Mouse (Mus musculus) heart, adult 2 months (tissue): ENCODE results near the gene Katnb1.

Experiments
- CTCF ChIP-seq: fragments of 200-600 bp; IDR thresholded peaks from 2 replicates; pipeline ENCODE4 v1.8.1; 2022; ENCODE audit warnings: antibody characterized with exemption, mild to moderate bottlenecking, moderate library complexity
- EP300 ChIP-seq: fragments of 200-500 bp; IDR thresholded peaks from 2 replicates; pipeline ENCODE4 v1.6.1; 2011; ENCODE audit warnings: low read depth, low read length, control low read depth; ENCODE audit not compliant: insufficient read depth
- POLR2A ChIP-seq: fragments of 200-500 bp; IDR thresholded peaks from 2 replicates; pipeline ENCODE4 v1.6.1; 2011; ENCODE audit warnings: mild to moderate bottlenecking, low read depth, low read length, control low read depth; ENCODE audit not compliant: insufficient read depth

DNA sequence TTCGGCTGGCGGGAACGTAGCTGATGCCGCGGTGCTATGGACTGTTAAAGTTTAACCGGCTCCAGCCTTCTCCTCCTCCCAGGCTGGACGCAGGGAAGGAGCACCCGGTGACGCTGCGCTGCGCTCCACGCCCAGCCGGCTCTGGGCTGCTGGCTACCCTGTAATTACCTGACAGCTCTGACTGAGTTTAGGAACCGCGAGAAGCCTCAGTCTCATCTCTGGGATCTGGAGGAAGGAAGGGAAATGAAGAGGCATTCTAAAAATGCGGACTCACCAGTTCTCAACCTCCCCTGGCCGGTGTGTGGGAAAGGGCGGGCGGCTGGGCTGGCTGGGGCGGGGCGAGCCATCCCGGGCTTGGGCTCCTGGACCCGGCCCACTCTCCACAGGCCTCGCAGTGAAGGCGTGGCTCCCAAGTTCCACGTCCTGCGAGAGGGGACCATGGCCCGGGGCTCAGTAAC is 56.7 kb downstream of the Katnb1 start:
- TF ChIP-seq EP300, result no peak
- no peak for TF ChIP-seq CTCF
- TF ChIP-seq POLR2A, result no peak
